Mouse (Mus musculus): Measurements from ENCODE around the gene Fblim1.

Gene Fblim1

DNA sequence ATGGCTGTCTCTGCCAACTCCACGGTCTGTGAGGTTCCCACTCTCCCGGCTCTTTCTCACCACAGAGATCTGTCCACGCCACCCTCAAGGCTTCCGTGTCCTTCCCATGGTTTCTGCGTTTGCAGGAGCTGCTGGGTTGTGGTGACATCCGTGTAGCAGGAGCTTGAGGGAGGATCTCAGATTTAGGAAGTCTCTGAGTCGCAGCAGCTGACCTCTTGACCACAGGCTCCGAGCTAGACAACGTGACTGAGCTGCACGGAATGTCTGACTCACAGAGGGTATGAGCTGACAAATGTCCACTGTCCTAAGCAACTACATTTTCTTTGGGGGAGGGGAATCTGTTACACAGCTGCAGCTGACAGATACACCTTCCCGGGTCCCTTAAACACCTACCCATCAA lies at the start of gene Fblim1:
Gene Fblim1 (minus strand): TSS at position 236 of the 400 bp plus-strand sequence.
- no peak for DNase-seq (ENCODE audit: low spot score in 2 of 2)

- no peak for DNase-seq (ENCODE audit: low spot score in 2 of 2)
Measured at GRCm38 (mm10) chr4:141654509-141654908, 48.6 kb upstream of the Fblim1 start.

DNA sequence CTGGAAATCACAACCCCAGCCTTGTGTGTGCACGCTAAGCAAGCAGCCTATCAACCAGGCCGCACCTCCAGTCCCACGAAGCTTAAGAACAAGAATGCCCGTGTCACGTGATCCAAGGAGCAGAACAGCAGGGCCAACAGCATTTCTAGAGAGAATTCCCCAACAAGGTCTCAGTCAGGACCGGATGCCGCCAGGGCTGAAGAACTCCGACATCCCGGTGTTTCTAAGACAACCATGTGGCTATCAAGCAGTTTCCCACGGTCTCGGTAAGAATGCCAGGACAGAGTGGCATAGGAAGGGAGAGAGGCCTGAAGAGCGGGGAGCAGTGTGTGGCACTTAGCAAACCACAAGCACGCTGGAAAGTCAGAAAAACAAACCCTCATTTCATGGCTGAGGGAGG lies 47.9 kb upstream of the Fblim1 start:
- no peak for DNase-seq (ENCODE audit: low spot score in 2 of 2)

- DNase-seq (ENCODE audit: low spot score in 2 of 2): no peak
Measured at GRCm38 (mm10) chr4:141653044-141653443, 47.1 kb upstream of the Fblim1 start.

DNA sequence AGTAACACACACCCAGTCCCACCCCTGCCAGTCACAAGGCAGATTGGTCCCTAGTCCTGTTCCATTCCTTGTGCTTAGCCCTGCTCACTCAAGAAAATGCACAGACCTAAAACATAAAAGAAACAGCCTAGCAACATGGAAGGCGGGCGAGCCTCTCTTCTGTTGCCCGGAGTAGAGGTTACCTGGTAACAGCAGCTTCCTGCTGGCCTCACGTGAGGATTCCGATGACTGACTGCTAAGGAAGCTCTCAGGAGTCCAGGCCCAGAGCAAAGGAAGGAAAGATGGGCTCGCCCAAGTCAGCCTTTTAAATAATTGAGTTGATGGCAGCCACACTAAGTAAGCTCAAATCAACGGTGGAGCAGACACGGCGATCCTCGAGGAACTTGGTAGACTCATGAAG lies 46.0 kb upstream of the Fblim1 start:
- no peak for DNase-seq (ENCODE audit: low spot score in 2 of 2)

GRCm38 (mm10) chr4:141651286-141651685 lies 45.4 kb upstream of the Fblim1 start:
- no peak for DNase-seq (ENCODE audit: low spot score in 2 of 2)

DNA sequence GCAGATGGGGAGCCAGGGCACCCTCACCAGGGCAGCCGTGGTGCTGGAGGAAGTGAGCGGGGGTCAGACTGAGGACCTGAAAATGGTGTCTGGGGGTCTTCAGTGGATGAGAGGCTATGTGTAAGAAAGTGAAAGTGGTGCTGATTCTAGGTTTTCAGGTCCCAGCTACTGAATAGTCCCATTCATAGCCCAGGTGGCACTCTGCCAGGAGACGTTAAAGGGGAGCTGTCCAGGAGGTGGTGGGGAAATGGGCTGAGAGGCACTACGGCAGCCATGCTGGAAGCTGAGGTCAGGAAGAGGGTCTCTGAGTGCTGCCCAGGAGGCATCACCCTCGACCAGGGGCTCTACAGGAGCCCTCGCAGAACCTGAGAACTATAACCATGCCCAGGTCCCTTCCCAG lies 43.3 kb upstream of the Fblim1 start:
- DNase-seq (ENCODE audit: low spot score in 2 of 2): no peak

DNA sequence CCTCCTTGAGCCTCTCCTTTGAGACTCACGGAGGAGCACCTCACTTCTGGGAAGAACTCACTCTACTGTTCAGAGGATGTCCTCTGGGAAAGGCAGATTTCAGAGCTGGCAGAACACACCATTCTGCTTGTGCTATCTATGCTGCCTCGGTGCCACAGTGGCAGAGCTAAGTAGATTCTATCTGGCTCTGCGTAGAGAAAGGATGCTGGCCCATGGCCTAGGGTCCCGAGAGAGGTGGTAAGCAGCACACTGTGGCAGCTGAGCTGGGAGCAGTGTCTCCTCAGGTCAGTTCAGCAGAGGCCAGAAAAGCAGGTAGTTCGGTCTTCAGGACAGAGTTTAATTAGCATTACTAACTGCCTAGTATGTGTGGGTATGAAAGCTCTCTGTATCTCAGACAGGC lies 42.4 kb upstream of the Fblim1 start:
- no peak for DNase-seq (ENCODE audit: low spot score in 2 of 2)

DNA sequence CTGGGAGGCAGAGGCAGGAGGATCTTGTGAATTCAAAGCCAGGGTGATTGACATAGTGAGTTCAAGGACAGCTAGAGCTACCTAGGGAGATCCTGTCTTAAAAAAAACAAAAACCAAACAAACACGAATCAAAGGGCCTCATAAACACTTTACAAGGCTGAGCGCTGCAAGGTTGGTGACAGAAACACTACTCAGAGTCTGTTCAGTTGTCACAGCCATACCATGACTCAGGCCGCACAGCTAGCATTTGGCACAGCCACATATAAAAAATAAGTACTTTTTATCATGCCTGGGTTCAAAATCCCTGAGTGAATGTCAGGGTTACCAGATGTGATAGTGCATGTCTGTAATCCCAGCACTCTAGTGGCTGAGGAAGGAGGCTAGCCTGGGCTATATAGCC lies 41.3 kb upstream of the Fblim1 start:
- DNase-seq (ENCODE audit: low spot score in 2 of 2): no peak

DNA sequence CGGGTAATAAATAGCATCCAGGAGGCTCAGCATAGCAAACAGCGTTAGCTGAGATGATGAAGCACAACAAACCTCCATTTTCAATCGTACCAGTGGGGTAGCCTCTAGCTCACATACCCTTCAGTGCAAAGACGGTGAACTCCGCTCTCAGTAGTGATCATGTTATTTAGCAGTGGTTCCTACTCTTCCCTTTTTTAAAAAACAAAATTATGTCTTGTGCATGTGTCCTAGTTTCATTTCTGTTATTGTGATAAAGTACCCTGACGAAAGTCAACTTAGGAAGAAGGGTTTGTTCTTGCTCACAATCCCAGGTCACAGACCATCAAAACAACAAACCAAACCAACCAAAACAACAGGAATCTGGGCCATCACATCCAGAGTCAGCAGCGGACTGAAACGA lies 40.1 kb upstream of the Fblim1 start:
- DNase-seq (ENCODE audit: low spot score in 2 of 2): no peak

DNA sequence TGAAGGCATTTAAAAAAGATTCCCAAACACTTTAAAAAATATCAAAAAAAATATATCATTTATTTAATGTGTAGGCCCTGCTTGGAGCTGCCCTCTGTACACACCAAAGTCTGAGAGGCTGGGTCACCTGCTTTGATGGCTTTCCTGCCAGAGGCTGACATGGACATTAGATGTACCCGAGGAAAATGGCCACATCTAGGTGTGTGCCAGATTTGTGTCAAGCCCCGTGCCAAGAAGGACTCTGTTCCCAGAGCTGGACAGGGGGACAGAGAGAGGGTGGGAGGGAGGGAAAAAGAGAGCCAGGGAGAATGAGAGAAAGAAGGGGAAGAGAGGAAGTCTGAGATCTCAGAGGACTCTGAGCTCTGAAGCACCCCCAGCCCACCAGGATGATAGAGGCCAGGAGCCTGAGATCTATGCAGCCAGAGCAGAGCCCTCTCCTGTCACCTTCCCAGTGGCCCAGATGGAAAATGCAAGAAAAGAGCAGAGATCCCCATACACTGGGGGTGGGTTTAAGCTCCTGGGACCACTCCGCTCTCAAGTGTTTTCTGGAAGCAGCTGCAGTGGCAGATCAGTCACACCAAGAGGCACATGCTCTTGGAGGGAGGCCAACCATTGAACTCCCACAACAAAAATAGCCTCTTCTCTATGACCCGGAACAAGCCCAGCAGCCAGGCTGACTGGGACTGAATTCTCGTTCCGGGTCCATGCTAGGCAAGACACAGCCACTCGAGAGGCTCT lies 37.4 kb upstream of the Fblim1 start:
- no peak for DNase-seq (ENCODE audit: low spot score in 2 of 2)

GRCm38 (mm10) chr4:141641961-141642811 lies 36.3 kb upstream of the Fblim1 start:
- DNase-seq (ENCODE audit: low spot score in 2 of 2): no peak

DNA sequence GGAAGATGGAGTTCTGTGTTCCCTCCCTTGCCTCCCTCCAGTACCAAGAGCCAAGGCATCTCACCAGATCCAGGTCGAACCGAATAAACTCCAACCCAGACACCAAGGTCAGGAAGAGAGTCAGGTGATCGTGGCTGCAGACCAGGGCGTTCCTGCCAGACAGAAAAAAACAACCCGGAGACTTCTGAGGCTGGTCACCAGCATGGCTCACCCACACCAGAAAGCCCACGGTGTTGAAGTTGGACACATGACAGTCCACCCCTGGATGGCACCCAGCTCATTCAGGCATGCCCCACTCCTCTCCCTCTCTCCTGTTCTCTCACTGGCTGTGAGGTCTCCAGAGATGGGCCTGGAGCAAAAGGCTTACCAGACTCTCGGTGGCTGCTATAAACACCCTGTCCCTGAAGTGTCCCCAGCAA lies 35.5 kb upstream of the Fblim1 start:
- no peak for DNase-seq (ENCODE audit: low spot score in 2 of 2)

GRCm38 (mm10) chr4:141639474-141639873 lies 33.6 kb upstream of the Fblim1 start:
- no peak for DNase-seq (ENCODE audit: low spot score in 2 of 2)

DNA sequence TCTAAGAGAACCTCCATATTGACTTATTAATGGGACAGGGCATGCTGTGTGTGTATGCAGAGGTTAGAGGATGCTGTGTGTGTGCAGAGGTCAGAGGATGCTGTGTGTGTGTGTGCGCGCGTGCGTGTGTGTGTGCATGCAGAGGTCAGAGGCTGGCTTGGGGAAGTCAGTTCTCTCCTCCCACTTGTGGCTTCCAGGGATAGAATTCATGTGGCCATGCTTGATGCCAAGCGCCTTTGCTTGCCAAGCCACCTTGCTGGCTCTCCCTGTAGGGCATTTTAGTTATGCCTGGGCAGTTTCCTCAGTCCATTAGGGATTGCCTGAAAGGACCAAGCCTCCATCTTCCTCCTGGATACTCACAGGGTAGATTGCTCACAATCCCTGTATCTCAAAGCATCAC lies 30.8 kb upstream of the Fblim1 start:
- DNase-seq (ENCODE audit: low spot score in 2 of 2): no peak

DNA sequence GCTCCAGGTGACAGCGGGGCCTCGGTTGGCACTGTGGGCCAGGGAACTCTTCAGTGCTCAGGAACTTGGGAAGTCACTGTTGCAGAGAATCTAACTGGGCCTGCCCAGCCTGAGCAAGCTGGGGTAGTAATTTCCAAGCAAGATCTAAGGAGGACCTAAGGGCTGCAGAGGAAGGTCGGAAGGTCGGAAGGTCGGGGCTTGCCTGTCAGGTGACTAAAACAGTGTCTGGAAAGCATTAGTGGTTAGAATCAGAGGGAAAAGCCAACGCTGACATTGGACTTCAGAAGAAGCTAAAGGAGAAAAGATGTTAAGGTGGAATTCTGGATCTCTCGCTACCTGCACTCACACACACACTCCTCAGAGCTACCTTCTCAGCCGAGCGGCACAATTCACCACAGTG lies 30.1 kb upstream of the Fblim1 start:
- DNase-seq (ENCODE audit: low spot score in 2 of 2): no peak

GRCm38 (mm10) chr4:141632111-141632873 lies 26.4 kb upstream of the Fblim1 start:
- DNase-seq (ENCODE audit: low spot score in 2 of 2): no peak

GRCm38 (mm10) chr4:141631250-141631649 lies 25.4 kb upstream of the Fblim1 start:
- no peak for DNase-seq (ENCODE audit: low spot score in 2 of 2)

GRCm38 (mm10) chr4:141630021-141630420 lies 24.1 kb upstream of the Fblim1 start:
- DNase-seq (ENCODE audit: low spot score in 2 of 2): no peak

DNA sequence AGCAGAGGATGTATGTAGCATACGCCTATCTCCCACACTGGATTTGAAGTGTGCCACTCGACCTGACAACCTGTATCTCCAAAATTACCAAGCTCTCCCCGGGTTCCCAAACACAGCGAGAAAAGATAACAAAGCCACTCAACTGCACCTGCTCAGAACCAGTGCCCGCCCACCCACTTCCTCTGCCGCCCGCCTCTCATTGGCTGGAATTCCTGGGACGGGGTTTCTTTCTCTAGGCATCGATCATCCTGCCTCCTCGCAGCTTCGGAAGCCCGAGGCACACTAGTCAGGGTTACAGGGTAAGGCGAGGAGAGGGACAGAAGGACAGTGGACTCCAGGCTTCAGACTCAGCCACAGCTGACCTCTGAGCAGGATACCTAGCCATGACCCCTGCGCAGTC lies 22.8 kb upstream of the Fblim1 start:
- DNase-seq (ENCODE audit: low spot score in 2 of 2): no peak

- no peak for DNase-seq (ENCODE audit: low spot score in 2 of 2)
Measured at GRCm38 (mm10) chr4:141627502-141627901, 21.6 kb upstream of the Fblim1 start.

- no peak for DNase-seq (ENCODE audit: low spot score in 2 of 2)
Measured at GRCm38 (mm10) chr4:141625774-141626550, 20.1 kb upstream of the Fblim1 start.
